Mouse (Mus musculus) heart, adult 2 months (tissue): ENCODE data around the gene Lrg1. TPM values are rescaled to one million over a fixed set of nuclear protein-coding genes. Genes with fewer than 3 reads are reported as not detected.
A peak's percentile ranks its signal among the peaks of the same experiment; 100 is the strongest.
"Not testable (repeated sequence)": the region's sequence is repeated elsewhere in the genome, so short reads cannot be mapped to it uniquely, and the experiment has no call there.

Experiments used
- DNase-seq, 2 experiments: peaks; one replicate each; pipeline ENCODE4 v3.0.0; 2021
- H3K27ac ChIP-seq: fragments of 200-600 bp; 2 replicates; pipeline ENCODE4 v1.8.1; 2022
- H3K27me3 ChIP-seq: fragments of 200-500 bp; 2 replicates; pipeline ENCODE4 v1.6.1; 2012; ENCODE audit warnings: mild to moderate bottlenecking, low read length, inconsistent platforms, mixed read lengths; ENCODE audit not compliant: control insufficient read depth, insufficient read depth
- H3K36me3 ChIP-seq: fragments of 200-500 bp; 2 replicates; pipeline ENCODE4 v1.6.1; 2012; ENCODE audit warnings: low read length, inconsistent platforms; ENCODE audit not compliant: control insufficient read depth, insufficient read depth
- H3K4me1 ChIP-seq: fragments of 200-500 bp; 2 replicates; pipeline ENCODE4 v1.6.1; 2011; ENCODE audit warnings: low read length; ENCODE audit not compliant: control insufficient read depth, insufficient read depth
- H3K4me3 ChIP-seq: fragments of 200-600 bp; 2 replicates; pipeline ENCODE4 v1.8.1; 2022
- H3K79me2 ChIP-seq: fragments of 200-500 bp; replicated peaks from 2 replicates; pipeline ENCODE4 v1.6.1; 2012; ENCODE audit warnings: mild to moderate bottlenecking, inconsistent platforms, low read length, moderate library complexity, mixed read lengths; ENCODE audit not compliant: control insufficient read depth, insufficient read depth
- H3K9ac ChIP-seq: fragments of 200-500 bp; 2 replicates; pipeline ENCODE4 v1.6.1; 2012; ENCODE audit warnings: low read depth, mild to moderate bottlenecking, control low read depth, inconsistent platforms, low read length, mixed read lengths
- CTCF ChIP-seq: fragments of 200-600 bp; IDR thresholded peaks from 2 replicates; pipeline ENCODE4 v1.8.1; 2022; ENCODE audit warnings: antibody characterized with exemption, mild to moderate bottlenecking, moderate library complexity
- EP300 ChIP-seq: fragments of 200-500 bp; IDR thresholded peaks from 2 replicates; pipeline ENCODE4 v1.6.1; 2011; ENCODE audit warnings: low read depth, low read length, control low read depth; ENCODE audit not compliant: insufficient read depth
- POLR2A ChIP-seq: fragments of 200-500 bp; IDR thresholded peaks from 2 replicates; pipeline ENCODE4 v1.6.1; 2011; ENCODE audit warnings: mild to moderate bottlenecking, low read depth, low read length, control low read depth; ENCODE audit not compliant: insufficient read depth
- WGBS: fragments of 180-500 bp; shearing (Covaris S2); methylation state at CpG from one replicate; pipeline ENCODE4 v1.1.7; 2018; 5-methylcytosine and 5-hydroxymethylcytosine counted together
- intact Hi-C: fragments of 180-260 bp; cut with DNase I; formaldehyde crosslinking; loops from one replicate; pipeline ENCODE4 v1.15.1; 2025
- polyA plus RNA-seq: library from polyadenylated mRNA; depleted of rRNA; stranded (reverse); fragments of >200 nt; gene quantifications from 2 replicates; pipeline ENCODE4 v1.2.3, GENCODE M21; 2012
- total RNA-seq, 2 experiments: library from RNA; stranded (reverse); gene quantifications; 2 replicates each; pipeline ENCODE4 v1.2.3; 2021

Gene Lrg1
- total and polyA plus RNA-seq, 3 experiments: 57.0 to 77.7 (median 74.6) TPM

DNA sequence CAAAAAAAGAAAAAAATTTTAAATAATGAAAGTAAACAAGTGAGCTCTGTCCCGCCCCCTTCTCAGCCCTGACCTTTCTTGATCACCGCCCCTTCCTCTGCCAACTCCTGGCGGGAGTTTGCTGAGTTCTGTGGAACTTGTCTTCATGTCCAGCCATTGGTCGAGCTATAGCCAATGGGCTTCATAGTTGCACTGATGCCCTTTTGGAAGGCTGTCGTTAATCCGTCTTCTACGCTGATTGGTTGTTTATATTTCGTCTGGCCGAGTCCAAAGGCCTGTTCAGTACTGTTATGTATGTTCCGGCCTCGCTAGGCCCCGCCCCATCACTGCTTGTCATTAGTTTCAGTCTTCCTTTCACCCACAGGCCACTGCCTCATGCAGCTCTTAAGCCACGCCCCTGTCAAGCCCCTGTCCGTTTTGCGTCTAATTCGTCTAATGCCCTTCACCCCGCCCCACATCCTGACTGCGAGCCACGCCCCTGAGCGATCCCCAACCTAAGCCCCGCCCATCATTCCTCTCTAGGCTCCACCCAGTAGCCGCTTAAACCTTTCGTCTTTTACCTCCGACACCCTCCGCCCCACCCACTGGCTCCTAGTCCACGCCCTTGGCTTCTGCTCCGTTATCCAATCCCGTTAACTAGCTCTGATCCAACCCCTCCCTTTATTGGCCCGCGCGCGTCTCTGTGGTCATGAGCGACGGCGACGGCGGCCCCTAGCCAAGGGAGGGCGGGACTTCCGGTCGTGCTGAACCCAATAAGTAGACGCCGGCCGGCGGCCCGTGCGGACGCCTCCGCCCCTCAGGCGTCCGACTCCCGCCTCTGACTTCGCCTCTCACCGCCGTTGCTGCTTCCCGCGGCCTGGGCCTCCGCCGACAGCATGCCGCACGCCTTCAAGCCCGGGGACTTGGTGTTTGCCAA lies 42.7 kb downstream of the Lrg1 start, which contains the start of gene Hdgfl2:
TSS of gene Hdgfl2 (plus strand) at position 755 of the 916 bp plus-strand sequence.
- TF ChIP-seq EP300 (no peak; the same call in none of the 2 replicates), CTCF (0 out of 2 replicates have a peak, but pooled peaks have one; percentile 9), POLR2A (peak; percentile 91)
- H3K9ac ChIP-seq: peak within 1 kb of the TSS; percentile 93
- H3K4me3 ChIP-seq: peak within 1 kb of the TSS; percentile 71
- H3K36me3 ChIP-seq: no peaks in the 10 kb centered on the region
- WGBS: under 1% methylated on average over 61 of the region's 61 CpGs
- peak within 1 kb of the TSS; percentile 84 for H3K27ac ChIP-seq
- peak; percentile 99 to 100 for DNase-seq
- H3K79me2 ChIP-seq: 0 out of 2 replicates have a peak, but pooled peaks cover 3% of the 10 kb centered on the region
- no peaks in the 10 kb centered on the region for H3K27me3 ChIP-seq
- intact Hi-C loops: loop anchor here (2.0 kb wide), 1 partner anchor 54 kb away; no protein-coding TSS in a partner anchor
- peaks cover 13% of the 10 kb centered on the region for H3K4me1 ChIP-seq

DNA sequence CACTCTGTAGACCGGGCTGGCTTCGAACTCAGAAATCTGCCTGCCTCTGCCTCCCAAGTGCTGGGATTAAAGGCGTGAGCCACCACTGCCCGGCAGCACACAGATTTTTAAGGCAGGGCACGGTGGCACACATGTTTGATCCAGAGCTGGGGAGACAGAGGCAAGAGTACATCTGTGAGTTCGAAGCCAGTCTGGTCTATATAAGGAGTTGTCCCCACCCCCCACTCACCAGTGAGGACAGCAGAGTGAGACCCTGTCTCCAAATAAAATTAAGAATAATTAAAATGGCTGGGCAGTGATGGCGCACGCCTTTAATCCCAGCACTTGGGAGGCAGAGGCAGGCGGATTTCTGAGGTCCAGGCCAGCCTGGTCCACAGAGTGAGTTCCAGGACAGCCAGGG lies 43.4 kb downstream of the Lrg1 start:
- not testable (repeated sequence) for H3K79me2 ChIP-seq

GRCm38 (mm10) chr17:56077523-56077922 lies 44.3 kb downstream of the Lrg1 start:
- H3K79me2 ChIP-seq: 0 out of 2 replicates have a peak, but pooled peaks cover 3% of the 10 kb centered on the region
- intact Hi-C loops: no loop called here
- no peaks in the 10 kb centered on the region for H3K36me3 ChIP-seq
- no peak overlapping the region for H3K27ac ChIP-seq
- peaks cover 13% of the 10 kb centered on the region for H3K4me1 ChIP-seq
- no peak overlapping the region for H3K4me3 ChIP-seq
- 84% methylated on average over 5 of the region's 5 CpGs for WGBS
- TF ChIP-seq CTCF: no peak
- no peak for TF ChIP-seq POLR2A
- TF ChIP-seq EP300: no peak
- H3K27me3 ChIP-seq: no peaks in the 10 kb centered on the region
- no peak for DNase-seq
- H3K9ac ChIP-seq: no peak overlapping the region

More for the DNA sequence above, 43.4 kb downstream of the Lrg1 start:
- Histone ChIP-seq H3K4me3 (peak overlapping the region; percentile 48), H3K4me1 (peaks cover 13% of the 10 kb centered on the region), H3K27ac (peak overlapping the region; percentile 84)
- H3K9ac ChIP-seq, H3K27me3 ChIP-seq, H3K36me3 ChIP-seq: not testable (repeated sequence)
- intact Hi-C loops: loop anchor here (2.0 kb wide), 1 partner anchor 54 kb away; no protein-coding TSS in a partner anchor
- WGBS: 59% methylated on average over 9 of the region's 9 CpGs
- peak; percentile 22 to 38 for DNase-seq

GRCm38 (mm10) chr17:56074827-56075208 lies 47.0 kb downstream of the Lrg1 start, which contains the start of gene Ubxn6:
TSS of gene Ubxn6 (minus strand) at chr17:56075028.
- TF ChIP-seq POLR2A (peak; percentile 55; the same call in 1 of the 2 replicates), CTCF (peak; percentile 73), EP300 (no peak)
- no peaks in the 10 kb centered on the region for H3K36me3 ChIP-seq
- peak within 1 kb of the TSS; percentile 89 for H3K27ac ChIP-seq
- H3K27me3 ChIP-seq: no peaks in the 10 kb centered on the region
- H3K9ac ChIP-seq: peak within 1 kb of the TSS; percentile 78
- DNase-seq: peak; percentile 97 to 98
- no peaks in the 10 kb centered on the region for H3K79me2 ChIP-seq
- WGBS: under 1% methylated on average over 35 of the region's 35 CpGs
- H3K4me1 ChIP-seq: peaks cover 2% of the 10 kb centered on the region
- intact Hi-C loops: loop anchor here (2.0 kb wide), 1 partner anchor 36 kb away; no protein-coding TSS in a partner anchor
- H3K4me3 ChIP-seq: peak within 1 kb of the TSS; percentile 77

- intact Hi-C loops: loop anchor here (2.0 kb wide), 1 partner anchor 35 kb away; no protein-coding TSS in a partner anchor
- no peaks in the 10 kb centered on the region for H3K27me3 ChIP-seq
- H3K9ac ChIP-seq: peak overlapping the region; percentile 78
- no peaks in the 10 kb centered on the region for H3K36me3 ChIP-seq
- H3K27ac ChIP-seq: peak overlapping the region; percentile 89
- peak; percentile 84 to 85 for DNase-seq
- TF ChIP-seq POLR2A (no peak), EP300 (no peak), CTCF (no peak)
- H3K4me1 ChIP-seq: peaks cover 2% of the 10 kb centered on the region
- WGBS: 4% methylated on average over 22 of the region's 22 CpGs
- no peaks in the 10 kb centered on the region for H3K79me2 ChIP-seq
- peak overlapping the region; percentile 77 for H3K4me3 ChIP-seq
These were observed 47.5 kb downstream of the Lrg1 start for GRCm38 (mm10) chr17:56074097-56074826.
